32 mouse cellular contexts compared by ENCODE assay signal in genomic region chr4:23079521-23079920, GRCm38 (mm10).
"Had no signal": no experiment of that assay in that cellular context is flagged by ENCODE, and none has a peak within 500 bp of the region (broad histone marks: within the 10 kb centered on the region; RNA-seq: fewer than 3 reads in every experiment).

No protein-coding gene starts in this region.

- H3K36me3 ChIP-seq: limb, embryonic 10.5 days; limb, embryonic 12.5 days; limb, embryonic 13.5 days; limb, embryonic 15.5 days; liver, embryonic 12.5 days; liver, embryonic 13.5 days; liver, embryonic 15.5 days; lung, embryonic 15.5 days; midbrain, embryonic 10.5 days; midbrain, embryonic 12.5 days; midbrain, embryonic 13.5 days; midbrain, embryonic 15.5 days; neural tube, embryonic 12.5 days; neural tube, embryonic 13.5 days had no signal

- H3K4me3 ChIP-seq: limb, embryonic 10.5 days; limb, embryonic 12.5 days; limb, embryonic 13.5 days; limb, embryonic 15.5 days; liver, embryonic 12.5 days; liver, embryonic 13.5 days; liver, embryonic 15.5 days; lung, embryonic 15.5 days; megakaryocyte, embryonic 14.5 days; midbrain, embryonic 10.5 days; midbrain, embryonic 12.5 days; midbrain, embryonic 13.5 days; midbrain, embryonic 15.5 days; myocyte; neural tube, embryonic 12.5 days; neural tube, embryonic 13.5 days had no signal

- H3K9ac ChIP-seq: limb, embryonic 12.5 days; limb, embryonic 13.5 days; limb, embryonic 15.5 days; liver, embryonic 12.5 days; liver, embryonic 13.5 days; liver, embryonic 14.5 days; liver, embryonic 15.5 days; liver, postnatal 0 days; lung, embryonic 14.5 days; lung, embryonic 15.5 days; midbrain, embryonic 12.5 days; midbrain, embryonic 13.5 days; midbrain, embryonic 15.5 days; neural tube, embryonic 12.5 days; neural tube, embryonic 13.5 days had no signal

- DNase-seq: left cerebral cortex, postnatal 4 days; liver; liver, embryonic 13.5 days; liver, postnatal 0 days; lung, adult 18-20 months; lung, adult 2 months; lung, embryonic 14.5 days; lung, postnatal 10 days; lung, postnatal 36 days; lung, postnatal 4 days; midbrain, embryonic 14.5 days had no signal

- ATAC-seq: liver, embryonic 12.5 days; liver, postnatal 0 days; lung, postnatal 0 days; midbrain, embryonic 13.5 days; midbrain, embryonic 15.5 days; midbrain, embryonic 16.5 days had no signal

- H3K9me3 ChIP-seq: limb, embryonic 10.5 days; limb, embryonic 12.5 days; limb, embryonic 13.5 days; limb, embryonic 15.5 days; liver, embryonic 12.5 days; liver, embryonic 13.5 days; liver, embryonic 15.5 days; lung, embryonic 15.5 days; megakaryocyte, embryonic 14.5 days; midbrain, embryonic 10.5 days; midbrain, embryonic 12.5 days; midbrain, embryonic 13.5 days; midbrain, embryonic 15.5 days; neural tube, embryonic 12.5 days; neural tube, embryonic 13.5 days had no signal

- H3K27me3 ChIP-seq: limb, embryonic 12.5 days; limb, embryonic 13.5 days; limb, embryonic 15.5 days; liver, embryonic 12.5 days; liver, embryonic 13.5 days; liver, embryonic 15.5 days; lung, embryonic 15.5 days; megakaryocyte, embryonic 14.5 days; midbrain, embryonic 12.5 days; midbrain, embryonic 13.5 days; midbrain, embryonic 15.5 days; neural tube, embryonic 12.5 days; neural tube, embryonic 13.5 days had no signal

- H3K27ac ChIP-seq: limb, embryonic 10.5 days; limb, embryonic 12.5 days; limb, embryonic 13.5 days; limb, embryonic 15.5 days; liver, embryonic 12.5 days; liver, embryonic 13.5 days; liver, embryonic 14.5 days; liver, embryonic 15.5 days; lung, embryonic 15.5 days; macrophage; midbrain, embryonic 10.5 days; midbrain, embryonic 12.5 days; midbrain, embryonic 13.5 days; midbrain, embryonic 15.5 days; neural tube, embryonic 12.5 days; neural tube, embryonic 13.5 days had no signal

- H3K4me2 ChIP-seq: limb, embryonic 12.5 days; limb, embryonic 13.5 days; limb, embryonic 15.5 days; liver, embryonic 11.5 days; liver, embryonic 12.5 days; liver, embryonic 13.5 days; liver, embryonic 15.5 days; lung, embryonic 14.5 days; lung, embryonic 15.5 days; midbrain, embryonic 11.5 days; midbrain, embryonic 12.5 days; midbrain, embryonic 13.5 days; midbrain, embryonic 15.5 days; neural tube, embryonic 12.5 days; neural tube, embryonic 13.5 days had no signal

- H3K4me1 ChIP-seq: limb, embryonic 10.5 days; limb, embryonic 12.5 days; limb, embryonic 13.5 days; limb, embryonic 15.5 days; liver, embryonic 12.5 days; liver, embryonic 13.5 days; liver, embryonic 15.5 days; lung, embryonic 15.5 days; megakaryocyte, embryonic 14.5 days; midbrain, embryonic 10.5 days; midbrain, embryonic 12.5 days; midbrain, embryonic 13.5 days; midbrain, embryonic 15.5 days; neural tube, embryonic 12.5 days; neural tube, embryonic 13.5 days had no signal
